Mouse (Mus musculus) hematopoietic stem cell, adult 5-6 weeks (primary cell): ENCODE measurements at regions not wholly inside any gene's neighbourhood (a gene's known extent, or its start where the extent isn't known, plus 50 kb on each side); places are given as distances from the start of the nearest gene placed in this dataset.
A peak's percentile ranks its signal among the peaks of the same experiment; 100 is the strongest.

Experiments
- ATAC-seq, 2 experiments: fragments of 125-278 bp in 1 of 2; replicated peaks in 1 of 2; 2 replicates each; pipeline ENCODE4 v1.8.0; 2016 to 2017; ENCODE audit warnings: inconsistent platforms in 2 of 2, mild to moderate bottlenecking in 2 of 2, moderate number of reproducible peaks in 2 of 2, low read depth in 1 of 2, moderate TSS enrichment in 1 of 2; ENCODE audit not compliant: low FRiP score in 2 of 2, poor library complexity in 2 of 2, severe bottlenecking in 2 of 2, insufficient read depth in 1 of 2, low TSS enrichment in 1 of 2

- no peak for ATAC-seq
Measured at GRCm38 (mm10) chr13:112062024-112062423, 226.2 kb upstream of the Ankrd55 start.

GRCm38 (mm10) chr13:112063409-112064111, 224.7 kb upstream of the Ankrd55 start:
- peak; percentile 77 to 89 for ATAC-seq

- ATAC-seq, result no peak
Measured at GRCm38 (mm10) chr13:112064681-112065080, 223.6 kb upstream of the Ankrd55 start.

- no peak for ATAC-seq
Measured at GRCm38 (mm10) chr13:112067066-112067847, 221.0 kb upstream of the Ankrd55 start.

GRCm38 (mm10) chr13:112070757-112071156, 217.5 kb upstream of the Ankrd55 start:
- ATAC-seq, result no peak

GRCm38 (mm10) chr13:112071209-112071955, 216.9 kb upstream of the Ankrd55 start:
- ATAC-seq, result no peak

GRCm38 (mm10) chr13:112071956-112072314, 216.3 kb upstream of the Ankrd55 start:
- no peak for ATAC-seq

GRCm38 (mm10) chr13:112073519-112074406, 214.5 kb upstream of the Ankrd55 start:
- ATAC-seq, result no peak

- no peak for ATAC-seq
Measured at GRCm38 (mm10) chr13:112075847-112076479, 212.3 kb upstream of the Ankrd55 start.

- no peak for ATAC-seq
Measured at GRCm38 (mm10) chr13:112078088-112078487, 210.2 kb upstream of the Ankrd55 start.

GRCm38 (mm10) chr13:112081935-112082334, 206.3 kb upstream of the Ankrd55 start:
- ATAC-seq, result no peak

GRCm38 (mm10) chr13:112084484-112085278, 203.6 kb upstream of the Ankrd55 start:
- peak; percentile 42 to 70; a peak in 3 of 4 replicates for ATAC-seq

- ATAC-seq, result no peak
Measured at GRCm38 (mm10) chr13:112088312-112088771, 199.9 kb upstream of the Ankrd55 start.

GRCm38 (mm10) chr13:112090737-112091136, 197.5 kb upstream of the Ankrd55 start:
- no peak for ATAC-seq

GRCm38 (mm10) chr13:112095595-112096139, 192.6 kb upstream of the Ankrd55 start:
- ATAC-seq, result no peak
